Mouse (Mus musculus) mesoderm, embryonic 11.5 days (tissue): ENCODE measurements around the gene Pramef8.
A peak's percentile ranks its signal among the peaks of the same experiment; 100 is the strongest.
"Not testable (repeated sequence)": the region's sequence is repeated elsewhere in the genome, so short reads cannot be mapped to it uniquely, and the experiment has no call there.

Experiments
- DNase-seq: peaks from one replicate; pipeline ENCODE4 v3.0.0-alpha.2; 2012; ENCODE audit warnings: low read depth, low spot score

The Pramef8 gene

DNA sequence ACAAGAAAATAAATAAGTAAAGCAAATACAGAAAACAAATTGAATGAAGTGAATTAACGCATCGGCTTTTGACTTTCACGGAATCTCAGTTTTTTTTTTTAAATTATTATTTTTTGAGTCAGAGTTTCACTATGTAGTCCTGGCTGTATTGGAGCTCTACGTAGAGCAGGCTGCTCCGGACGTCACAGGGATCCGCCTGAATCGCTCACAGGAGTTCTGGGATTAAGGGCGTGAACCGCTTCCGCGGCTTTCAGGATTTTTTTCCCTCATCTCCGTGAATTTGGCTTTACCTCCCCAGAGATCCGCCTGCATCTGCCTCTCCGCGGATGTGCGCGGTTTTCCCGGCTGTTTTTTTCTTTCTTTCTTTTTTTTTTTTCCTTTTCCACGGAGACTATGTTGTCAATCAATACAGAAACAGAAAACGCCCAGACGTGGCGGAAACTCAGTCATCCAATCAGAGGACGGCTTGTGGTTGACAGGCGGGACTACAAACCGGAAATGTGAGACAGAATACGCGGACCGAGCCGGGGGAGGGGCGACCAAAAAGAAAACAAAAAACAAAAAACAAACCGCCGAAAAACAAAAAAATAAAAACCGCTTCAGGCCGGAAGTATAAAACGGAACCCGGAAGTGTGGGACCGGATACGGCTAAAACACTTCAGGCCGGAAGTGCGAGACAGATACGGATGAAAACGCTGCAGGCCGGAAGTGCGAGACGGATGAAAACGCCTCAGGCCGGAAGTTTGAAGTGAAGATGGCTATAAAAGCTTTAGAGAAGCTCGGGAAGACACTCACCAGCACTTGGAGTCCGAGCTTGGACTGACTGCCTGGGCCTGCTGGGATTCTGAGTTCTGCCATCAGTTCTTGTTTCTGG, at the start of gene Pramef8:
Gene Pramef8 (plus strand): TSS at position 208 of the 874 bp plus-strand sequence.
- DNase-seq, result peak; percentile 94

- no peak for DNase-seq
These were observed 45.7 kb upstream of the Pramef8 start for GRCm38 (mm10) chr4:143366415-143367041.

GRCm38 (mm10) chr4:143379480-143379879, 32.7 kb upstream of the Pramef8 start:
- DNase-seq, result peak; percentile 53

DNA sequence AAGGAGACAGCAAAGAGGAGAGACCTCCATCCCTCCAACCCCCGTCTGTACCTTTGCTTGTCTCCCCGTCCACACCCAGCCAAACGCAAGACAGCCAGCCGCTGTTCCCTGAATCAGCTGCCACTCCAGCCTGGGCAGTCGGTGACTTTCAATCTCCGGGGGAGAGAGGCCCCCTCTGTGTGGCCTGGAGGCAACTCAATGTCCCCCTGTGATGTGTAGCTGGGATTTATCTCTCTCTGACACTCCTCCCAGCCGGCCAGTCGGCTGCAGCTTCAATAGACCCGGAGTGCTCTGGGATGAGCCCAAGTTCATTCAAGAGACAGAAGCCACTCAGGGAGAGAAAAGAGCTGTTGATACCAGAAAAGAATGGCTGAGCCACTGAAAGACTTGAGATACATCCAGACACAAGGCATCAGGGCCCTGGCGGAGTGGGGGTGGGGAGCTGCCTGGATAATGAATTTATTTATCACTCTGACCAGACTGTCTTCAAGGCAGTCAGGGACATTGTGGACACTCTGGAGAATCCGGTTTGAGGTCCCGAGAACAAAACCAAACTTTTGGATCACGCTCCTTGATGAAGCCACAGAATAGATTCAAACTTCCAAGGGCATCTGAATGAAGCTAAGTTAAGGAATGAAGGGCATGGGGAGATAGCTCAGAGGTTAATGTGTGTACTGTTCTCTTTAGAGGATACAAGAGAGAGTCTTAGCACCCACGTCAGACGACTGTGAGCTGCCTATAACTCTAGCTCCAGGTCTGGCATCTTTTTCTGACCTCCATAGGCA, 32.1 kb upstream of the Pramef8 start:
- DNase-seq, result peak; percentile 61

DNA sequence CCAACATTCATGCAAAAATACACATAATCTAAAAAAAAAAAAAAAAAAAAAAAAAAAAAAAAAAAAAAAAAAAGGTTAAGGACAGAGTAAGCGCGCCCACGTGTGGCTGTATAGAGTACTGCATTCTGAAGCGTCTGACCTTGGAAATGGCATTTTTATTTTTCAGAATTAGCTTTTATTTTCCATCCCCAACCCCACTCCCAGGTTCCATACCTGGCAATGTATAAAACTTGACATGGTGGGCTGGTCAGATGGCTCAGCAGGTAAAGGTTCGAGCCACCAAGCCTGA, 31.6 kb upstream of the Pramef8 start:
- peak; percentile 50 for DNase-seq

- no peak for DNase-seq
These were observed 30.1 kb upstream of the Pramef8 start for GRCm38 (mm10) chr4:143382163-143382562.

GRCm38 (mm10) chr4:143383646-143384045, 28.6 kb upstream of the Pramef8 start:
- peak; percentile 18 for DNase-seq

DNA sequence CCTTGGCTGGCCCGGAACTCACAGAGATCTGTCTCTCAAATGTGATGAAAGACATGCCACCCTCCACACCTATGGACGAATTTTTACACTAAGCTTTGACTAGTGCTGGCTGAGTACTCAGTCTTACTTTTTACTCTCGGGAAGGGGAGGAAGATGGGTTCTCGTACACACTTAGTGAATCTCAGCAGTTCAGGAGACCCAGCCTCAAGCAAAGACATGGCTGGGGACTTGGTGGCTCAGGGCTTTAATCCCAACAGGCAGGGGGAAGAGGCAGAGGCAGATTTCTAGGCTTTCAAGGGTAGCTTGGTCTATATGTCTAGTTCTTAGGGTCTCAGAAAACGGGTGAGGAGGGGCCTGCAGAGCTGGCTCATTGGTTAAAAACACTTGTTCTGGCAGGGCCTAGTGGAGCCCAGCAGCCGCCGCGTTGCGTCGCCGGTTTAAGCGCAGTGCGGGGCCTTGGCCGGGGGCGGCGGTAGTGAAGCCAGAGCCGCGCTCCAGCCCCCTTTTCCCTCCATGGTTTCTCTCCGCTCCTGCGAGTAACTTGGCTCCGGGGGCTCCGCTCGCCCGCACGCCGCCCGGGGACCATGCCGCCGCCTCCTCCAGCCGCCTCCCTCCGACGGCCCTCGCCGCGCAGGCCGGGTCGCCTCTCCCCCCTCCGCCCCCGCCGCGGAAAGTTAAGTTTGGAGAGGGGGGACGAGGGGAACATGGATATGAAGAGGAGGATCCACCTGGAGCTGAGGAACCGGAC, 23.1 kb upstream of the Pramef8 start:
- peak; percentile 43 for DNase-seq

GRCm38 (mm10) chr4:143394181-143394580, 18.0 kb upstream of the Pramef8 start, which contains the start of gene Pramel1:
Pramel1 (plus strand) TSS chr4:143394428.
- no peak for DNase-seq

GRCm38 (mm10) chr4:143411566-143412218, 534 bp upstream of the Pramef8 start:
- DNase-seq, result no peak

- DNase-seq, result no peak
These were observed 1.4 kb downstream of the Pramef8 start for GRCm38 (mm10) chr4:143413621-143414020.

DNA sequence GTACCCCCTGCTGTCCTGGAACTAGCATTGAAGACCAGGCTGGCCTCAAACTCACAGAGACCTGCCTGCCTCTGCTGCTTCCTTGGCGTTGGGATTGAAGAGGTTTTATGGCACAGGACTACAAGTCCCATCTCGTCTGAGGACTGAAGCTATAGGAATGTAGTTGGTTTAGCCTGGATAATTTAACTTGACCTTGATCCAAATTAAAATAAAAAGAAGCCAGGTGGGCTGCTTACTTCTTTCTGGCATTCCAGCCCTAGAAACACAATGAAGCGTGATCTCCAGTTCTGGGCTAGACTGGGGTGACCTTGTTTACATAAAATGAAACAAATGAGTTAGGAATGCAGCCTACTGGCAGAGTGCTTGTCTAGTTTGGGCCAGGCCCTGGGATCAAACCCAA, 1.9 kb downstream of the Pramef8 start:
- no peak for DNase-seq

- not testable (repeated sequence) for DNase-seq
These were observed 14.5 kb downstream of the Pramef8 start for GRCm38 (mm10) chr4:143426770-143427169.

- no peak for DNase-seq
These were observed 38.0 kb downstream of the Pramef8 start, which contains the start of gene Oog4 for GRCm38 (mm10) chr4:143450224-143450623. Oog4 (minus strand) TSS chr4:143450324.
